Mouse (Mus musculus) lung, postnatal 0 days (tissue): ENCODE data around the gene Cpm. TPM values are rescaled to one million over a fixed set of nuclear protein-coding genes. Genes with fewer than 3 reads are reported as not detected.
A peak's percentile ranks its signal among the peaks of the same experiment; 100 is the strongest.

Experiments used
- ATAC-seq: fragments of 200-750 bp; cut with Nextera tagmentation; 2 replicates; pipeline ENCODE4 v1.8.0; 2017; ENCODE audit warnings: moderate library complexity
- DNase-seq: peaks from one replicate; pipeline ENCODE4 v3.0.0-alpha.2; 2016; ENCODE audit warnings: low spot score
- H3K27ac ChIP-seq: fragments of 300-500 bp; sonication (generic); 2 replicates; pipeline ENCODE4 v1.5.1; 2014; ENCODE audit warnings: antibody characterized with exemption, mild to moderate bottlenecking, low read length, mixed read lengths
- H3K27me3 ChIP-seq: fragments of 300-500 bp; sonication (generic); replicated peaks from 2 replicates; pipeline ENCODE4 v1.6.1; 2014; ENCODE audit warnings: low read length, mixed read lengths; ENCODE audit not compliant: insufficient read depth
- H3K36me3 ChIP-seq: fragments of 300-500 bp; sonication (generic); 2 replicates; pipeline ENCODE4 v1.6.1; 2014; ENCODE audit warnings: low read length, mixed read lengths; ENCODE audit not compliant: insufficient read depth
- H3K4me1 ChIP-seq: fragments of 300-500 bp; sonication (generic); 2 replicates; pipeline ENCODE4 v1.6.1; 2014; ENCODE audit warnings: antibody characterized with exemption, low read depth, low read length, mixed read lengths; ENCODE audit not compliant: insufficient read depth
- H3K4me2 ChIP-seq: fragments of 300-500 bp; sonication (generic); replicated peaks from 2 replicates; pipeline ENCODE4 v1.6.1; 2014; ENCODE audit warnings: low read depth, mild to moderate bottlenecking, low read length, moderate library complexity, mixed read lengths
- H3K4me3 ChIP-seq: fragments of 300-500 bp; sonication (generic); 2 replicates; pipeline ENCODE4 v1.5.1; 2014; ENCODE audit warnings: low read depth, low read length
- H3K9ac ChIP-seq: fragments of 300-500 bp; sonication (generic); replicated peaks from 2 replicates; pipeline ENCODE4 v1.6.1; 2014; ENCODE audit warnings: low read depth, mild to moderate bottlenecking
- H3K9me3 ChIP-seq: fragments of 300-500 bp; sonication (generic); 2 replicates; pipeline ENCODE4 v1.6.1; 2016; ENCODE audit warnings: low read length, mixed read lengths
- CTCF ChIP-seq: IDR thresholded peaks from 2 replicates; pipeline ENCODE4 v1.5.1; 2016; ENCODE audit warnings: antibody characterized with exemption, mild to moderate bottlenecking
- EP300 ChIP-seq: IDR thresholded peaks from 2 replicates; pipeline ENCODE4 v1.6.1; 2016; ENCODE audit warnings: antibody characterized with exemption, mild to moderate bottlenecking, control low read depth
- WGBS: fragments of 180-500 bp; shearing (Covaris S2); extraction: QIAGEN DNeasy Blood & Tissue Kit; methylation state at CpG from one replicate; pipeline ENCODE4 v1.1.7; 2014; 5-methylcytosine and 5-hydroxymethylcytosine counted together
- polyA plus RNA-seq: library from polyadenylated mRNA; unstranded; fragments of >200 nt; fragmentation: Nextera tagmentation; extraction: Ambion mirVana; gene quantifications from 2 replicates; pipeline ENCODE4 v1.2.1, GENCODE M21; 2015

The Cpm gene
- polyA plus RNA-seq, 1 experiment from 2014 or later, result 250 TPM

GRCm38 (mm10) chr10:117621616-117622533, 7.4 kb upstream of the Cpm start:
- Histone ChIP-seq H3K4me2 (no peak overlapping the region), H3K4me1 (no peaks in the 10 kb centered on the region), H3K27ac (no peak overlapping the region), H3K36me3 (no peaks in the 10 kb centered on the region), H3K4me3 (no peak overlapping the region), H3K27me3 (no peaks in the 10 kb centered on the region), H3K9me3 (no peaks in the 10 kb centered on the region), H3K9ac (no peak overlapping the region)
- TF ChIP-seq EP300 (no peak), CTCF (no peak)
- whole genome bisulfite sequencing, result 91% methylated on average over 12 of the region's 12 CpGs
- no peak for ATAC-seq
- no peak for DNase-seq

GRCm38 (mm10) chr10:117623358-117623757, 5.9 kb upstream of the Cpm start:
- no peaks in the 10 kb centered on the region for H3K9me3 ChIP-seq
- ATAC-seq (no peak), DNase-seq (no peak)
- H3K36me3 ChIP-seq, result no peaks in the 10 kb centered on the region
- H3K4me2 ChIP-seq, result no peak overlapping the region
- H3K27me3 ChIP-seq, result no peaks in the 10 kb centered on the region
- no peak overlapping the region for H3K27ac ChIP-seq
- H3K4me3 ChIP-seq, result no peak overlapping the region
- no peak overlapping the region for H3K9ac ChIP-seq
- TF ChIP-seq EP300 (no peak), CTCF (no peak)
- peaks cover 5% of the 10 kb centered on the region; the same call in 1 of the 2 replicates for H3K4me1 ChIP-seq

- H3K36me3 ChIP-seq, result no peaks in the 10 kb centered on the region
- WGBS, result 55% methylated on average over 3 of the region's 3 CpGs
- H3K27ac ChIP-seq, result no peak overlapping the region
Measured at GRCm38 (mm10) chr10:117624222-117624621, 5.1 kb upstream of the Cpm start.

DNA sequence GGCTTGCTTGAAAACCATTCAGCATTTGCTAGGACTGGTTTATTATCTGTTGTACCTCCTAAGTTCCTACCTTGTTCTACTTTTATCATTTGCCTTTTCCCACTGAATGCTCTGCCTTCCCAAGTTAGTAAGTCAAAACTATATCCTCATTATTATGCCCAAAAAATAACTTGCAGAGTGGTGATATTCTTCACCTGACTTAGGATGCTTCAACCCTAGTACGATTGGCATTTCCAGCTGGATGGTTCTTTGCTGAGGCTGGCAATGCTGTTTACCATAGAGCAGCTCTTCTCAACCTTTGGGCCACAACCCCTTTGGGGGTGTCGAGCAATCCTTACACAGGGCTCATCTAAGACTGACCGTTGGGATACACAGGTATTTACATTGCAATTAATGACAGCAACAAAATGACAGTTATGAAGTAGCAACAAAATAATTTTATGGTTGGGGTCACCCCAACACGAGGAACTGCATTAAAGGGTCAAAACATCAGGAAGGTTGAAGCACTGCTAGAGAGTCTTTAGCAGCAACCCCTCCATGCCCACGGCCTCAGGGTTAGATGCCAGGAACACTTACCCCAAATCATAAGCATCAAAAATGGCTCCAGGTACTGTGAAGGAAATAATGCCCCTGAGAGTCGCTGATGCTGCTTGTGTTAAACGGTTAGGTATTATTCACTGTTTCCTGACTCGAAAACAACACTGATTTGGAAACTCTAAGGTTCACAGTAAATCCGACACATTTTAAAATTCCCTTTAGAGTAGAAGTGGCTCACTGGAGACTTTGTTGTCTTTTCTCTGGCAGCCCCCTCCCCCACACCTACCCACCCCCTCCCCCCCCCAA, 4.4 kb upstream of the Cpm start:
- Histone ChIP-seq H3K36me3 (no peaks in the 10 kb centered on the region), H3K4me1 (peaks cover 12% of the 10 kb centered on the region; the same call in 1 of the 2 replicates), H3K27me3 (no peaks in the 10 kb centered on the region), H3K4me2 (no peak overlapping the region), H3K4me3 (no peak overlapping the region), H3K27ac (no peak overlapping the region), H3K9ac (no peak overlapping the region), H3K9me3 (no peaks in the 10 kb centered on the region)
- 67% methylated on average over 9 of the region's 9 CpGs for WGBS
- DNase-seq (no peak), ATAC-seq (no peak)
- TF ChIP-seq CTCF, result no peak
- no peak for TF ChIP-seq EP300

More at GRCm38 (mm10) chr10:117624222-117624621, 5.1 kb upstream of the Cpm start:
- no peak overlapping the region for H3K4me2 ChIP-seq
- ATAC-seq, result no peak
- no peaks in the 10 kb centered on the region for H3K9me3 ChIP-seq
- DNase-seq, result no peak
- no peak overlapping the region for H3K4me3 ChIP-seq
- no peaks in the 10 kb centered on the region for H3K27me3 ChIP-seq
- H3K9ac ChIP-seq, result no peak overlapping the region
- peaks cover 12% of the 10 kb centered on the region; the same call in 1 of the 2 replicates for H3K4me1 ChIP-seq
- no peak for TF ChIP-seq CTCF
- TF ChIP-seq EP300, result no peak

DNA sequence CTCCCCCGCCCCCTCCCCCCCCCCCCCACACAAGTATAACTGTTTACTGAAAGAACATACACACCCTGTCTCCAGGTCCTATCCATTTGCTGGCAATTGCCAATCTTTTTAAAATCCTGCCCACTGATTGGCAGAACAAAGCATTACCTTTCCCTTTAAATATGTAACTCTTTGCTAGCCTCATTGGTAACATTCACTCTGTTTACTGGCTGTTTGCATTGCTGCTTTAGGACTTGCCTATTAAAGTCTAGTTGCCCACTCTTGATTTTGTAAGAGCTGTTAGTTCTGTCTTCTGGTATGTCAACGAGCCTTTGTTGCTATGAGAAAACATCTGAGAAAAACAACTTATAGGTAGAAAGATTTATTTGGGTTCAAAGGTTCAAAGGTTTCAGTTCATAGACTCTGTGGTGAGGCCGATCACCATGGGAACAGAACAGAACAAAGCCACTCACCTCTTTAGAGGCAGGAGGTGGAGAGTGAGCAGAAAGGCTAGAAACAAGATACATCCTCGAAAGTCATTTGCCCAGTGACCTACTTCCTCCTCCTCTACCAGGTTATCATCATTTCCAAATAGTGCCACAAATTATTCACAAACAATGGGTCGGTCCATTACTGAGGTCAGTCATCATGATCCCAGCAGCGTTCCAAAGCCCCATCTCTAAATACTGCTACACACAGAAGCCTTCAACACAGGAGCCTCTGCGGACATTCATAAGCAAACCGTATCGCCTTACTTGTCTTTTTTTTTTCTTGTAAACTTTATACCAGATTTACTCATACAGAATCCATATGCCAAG, 3.6 kb upstream of the Cpm start:
- DNase-seq (peak; percentile 64), ATAC-seq (peak; percentile 27; the same call in 1 of the 2 replicates)
- no peaks in the 10 kb centered on the region for H3K9me3 ChIP-seq
- no peak overlapping the region for H3K27ac ChIP-seq
- no peak overlapping the region for H3K4me2 ChIP-seq
- H3K27me3 ChIP-seq, result no peaks in the 10 kb centered on the region
- WGBS, result 57% methylated on average over 8 of the region's 9 CpGs
- no peak overlapping the region for H3K4me3 ChIP-seq
- H3K4me1 ChIP-seq, result peaks cover 12% of the 10 kb centered on the region; the same call in 1 of the 2 replicates
- no peak overlapping the region for H3K9ac ChIP-seq
- no peak for TF ChIP-seq EP300
- no peak for TF ChIP-seq CTCF
- H3K36me3 ChIP-seq, result no peaks in the 10 kb centered on the region

DNA sequence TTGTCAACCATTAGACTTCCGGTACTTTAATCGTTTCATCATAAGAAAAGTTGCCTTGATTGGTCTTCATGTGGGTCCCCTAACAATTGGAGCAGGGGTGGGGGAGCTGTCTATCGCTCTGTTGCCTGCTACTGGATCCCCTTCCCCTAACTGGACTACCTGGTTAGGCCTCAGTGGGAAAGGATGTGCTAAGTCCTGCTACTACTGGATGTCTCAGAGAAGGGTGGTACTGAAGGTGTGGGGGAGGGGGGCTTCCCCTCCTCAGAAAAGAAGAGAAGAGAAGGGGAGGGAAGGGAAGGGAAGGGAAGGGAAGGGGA, 3.0 kb upstream of the Cpm start:
- Histone ChIP-seq H3K4me2 (no peak overlapping the region), H3K36me3 (no peaks in the 10 kb centered on the region), H3K9ac (no peak overlapping the region), H3K4me3 (no peak overlapping the region), H3K4me1 (peaks cover 12% of the 10 kb centered on the region; the same call in 1 of the 2 replicates), H3K27ac (no peak overlapping the region), H3K9me3 (no peaks in the 10 kb centered on the region), H3K27me3 (no peaks in the 10 kb centered on the region)
- WGBS, result 90% methylated on average over 3 of the region's 3 CpGs
- ATAC-seq (no peak), DNase-seq (no peak)
- TF ChIP-seq CTCF (no peak), EP300 (no peak)
